Mouse (Mus musculus): Measurements from ENCODE around the gene Emx1. TPM values are rescaled to one million over a fixed set of nuclear protein-coding genes. Genes with fewer than 3 reads are reported as not detected.

Emx1 gene
- polyA plus RNA-seq, 1 experiment = 0.11 TPM

DNA sequence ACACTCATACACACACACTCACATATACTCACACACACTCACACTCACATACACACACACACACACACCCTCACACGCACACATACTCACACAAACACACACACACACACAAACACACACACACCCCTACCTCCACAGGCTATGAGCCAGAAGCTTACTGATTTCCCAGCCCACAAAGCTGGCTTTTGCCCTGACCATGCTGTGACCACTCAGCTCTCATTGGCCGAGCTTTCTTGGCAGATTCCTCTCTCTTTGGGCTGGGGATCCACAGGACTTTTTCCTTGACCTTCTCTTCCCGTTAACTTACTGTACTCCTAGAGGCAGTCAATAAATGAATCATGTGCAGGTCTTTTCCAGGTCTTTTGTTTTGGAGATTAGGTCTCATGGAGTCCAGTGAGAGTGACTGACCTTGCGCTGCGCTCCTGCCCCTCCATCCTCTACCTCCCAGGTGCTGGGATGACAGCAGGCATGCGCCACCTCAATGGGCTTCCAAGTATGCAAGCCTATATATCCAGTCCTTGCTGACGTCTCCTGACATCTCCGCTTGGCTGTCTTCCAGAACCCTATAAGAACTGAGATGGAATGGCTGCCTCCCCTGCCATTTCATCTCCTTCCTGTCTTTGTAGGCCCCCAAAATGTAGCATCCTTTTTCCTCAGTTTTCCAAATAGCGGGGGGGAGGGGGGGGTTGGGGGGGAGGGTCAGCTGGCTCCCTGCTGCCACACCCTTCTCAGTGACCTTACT lies 22.2 kb downstream of the Emx1 start:
- 52% methylated on average over 9 of the region's 9 CpGs for WGBS

GRCm38 (mm10) chr6:85210686-85211085 lies 23.4 kb downstream of the Emx1 start:
- Histone ChIP-seq H3K27me3 (ENCODE audit: control insufficient read depth, insufficient read depth, low read length) (no peaks in the 10 kb centered on the region), H3K4me3 (replicated peaks; ENCODE audit: insufficient read depth, low read depth, low read length) (no peak overlapping the region), H3K4me1 (ENCODE audit: control insufficient read depth, insufficient read depth, low read length) (peaks cover 11% of the 10 kb centered on the region), H3K27ac (ENCODE audit: insufficient read depth, low read length) (no peak overlapping the region)
- DNase-seq = no peak
- 77% methylated on average over 1 of the region's 1 CpGs for WGBS
- TF ChIP-seq CTCF (IDR thresholded peaks at IDR 0.05; ENCODE audit: borderline replicate concordance, insufficient read depth, low read depth, low read length) (no peak), POLR2A (IDR thresholded peaks at IDR 0.05; ENCODE audit: borderline replicate concordance, insufficient read depth, low read length) (no peak)

More for the DNA sequence above, 22.2 kb downstream of the Emx1 start:
- Histone ChIP-seq H3K4me1 (ENCODE audit: control insufficient read depth, insufficient read depth, low read length) (peaks cover 11% of the 10 kb centered on the region), H3K27me3 (ENCODE audit: control insufficient read depth, insufficient read depth, low read length) (no peaks in the 10 kb centered on the region), H3K4me3 (replicated peaks; ENCODE audit: insufficient read depth, low read depth, low read length) (no peak overlapping the region), H3K27ac (ENCODE audit: insufficient read depth, low read length) (no peak overlapping the region)
- TF ChIP-seq POLR2A (IDR thresholded peaks at IDR 0.05; ENCODE audit: borderline replicate concordance, insufficient read depth, low read length) (no peak), CTCF (IDR thresholded peaks at IDR 0.05; ENCODE audit: borderline replicate concordance, insufficient read depth, low read depth, low read length) (no peak)
- DNase-seq = no peak

GRCm38 (mm10) chr6:85218251-85218650 lies 31.0 kb downstream of the Emx1 start:
- Histone ChIP-seq H3K27ac (ENCODE audit: insufficient read depth, low read length) (no peak overlapping the region), H3K4me3 (replicated peaks; ENCODE audit: insufficient read depth, low read depth, low read length) (no peak overlapping the region), H3K27me3 (ENCODE audit: control insufficient read depth, insufficient read depth, low read length) (no peaks in the 10 kb centered on the region), H3K4me1 (ENCODE audit: control insufficient read depth, insufficient read depth, low read length) (peaks cover 10% of the 10 kb centered on the region)
- no peak for TF ChIP-seq CTCF (IDR thresholded peaks at IDR 0.05; ENCODE audit: borderline replicate concordance, insufficient read depth, low read depth, low read length)
- TF ChIP-seq POLR2A (IDR thresholded peaks at IDR 0.05; ENCODE audit: borderline replicate concordance, insufficient read depth, low read length) = no peak
- DNase-seq = no peak
- WGBS = 63% methylated on average over 4 of the region's 4 CpGs

DNA sequence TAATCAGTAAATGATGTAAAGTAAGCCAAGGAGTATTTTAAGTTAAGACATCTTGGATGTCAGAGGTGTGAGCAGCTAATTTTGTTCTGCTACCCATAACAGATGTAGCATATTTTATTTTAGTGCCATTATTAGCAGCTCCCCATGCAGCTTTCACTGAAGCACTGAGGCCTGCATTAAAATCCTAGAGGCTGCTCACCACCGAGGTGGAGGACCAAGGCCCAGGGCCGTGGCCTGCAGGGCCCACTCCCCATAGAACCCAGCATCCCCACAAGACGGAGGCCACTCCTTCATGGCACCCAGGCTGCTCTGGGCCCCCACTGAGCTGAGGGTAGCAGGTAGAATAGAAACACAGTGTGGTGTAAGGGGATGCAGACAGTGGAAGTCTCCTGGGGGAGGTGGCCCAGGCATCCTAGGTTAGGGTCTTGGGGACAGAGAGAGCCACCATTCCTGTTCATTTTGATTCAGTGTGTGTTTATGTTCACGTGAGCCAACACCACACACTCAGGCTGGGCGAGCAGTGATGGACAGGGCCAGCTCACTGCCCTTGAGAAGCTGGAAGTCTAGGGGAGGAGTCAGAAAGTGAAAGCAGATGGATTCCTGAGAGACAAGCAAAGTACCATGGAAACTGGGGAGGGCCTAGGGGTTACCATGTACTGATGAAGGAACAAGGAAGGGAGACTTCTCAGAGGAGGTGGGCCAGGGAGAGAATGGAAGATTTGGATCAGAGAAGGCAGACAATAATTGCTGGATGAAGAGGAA lies 31.6 kb downstream of the Emx1 start:
- no peak overlapping the region for H3K27ac ChIP-seq (ENCODE audit: insufficient read depth, low read length)
- DNase-seq = no peak
- H3K4me1 ChIP-seq (ENCODE audit: control insufficient read depth, insufficient read depth, low read length) = peaks cover 16% of the 10 kb centered on the region
- 69% methylated on average over 5 of the region's 5 CpGs for WGBS
- no peak for TF ChIP-seq CTCF (IDR thresholded peaks at IDR 0.05; ENCODE audit: borderline replicate concordance, insufficient read depth, low read depth, low read length)
- TF ChIP-seq POLR2A (IDR thresholded peaks at IDR 0.05; ENCODE audit: borderline replicate concordance, insufficient read depth, low read length) = no peak
- H3K27me3 ChIP-seq (ENCODE audit: control insufficient read depth, insufficient read depth, low read length) = no peaks in the 10 kb centered on the region
- H3K4me3 ChIP-seq (replicated peaks; ENCODE audit: insufficient read depth, low read depth, low read length) = no peak overlapping the region

DNA sequence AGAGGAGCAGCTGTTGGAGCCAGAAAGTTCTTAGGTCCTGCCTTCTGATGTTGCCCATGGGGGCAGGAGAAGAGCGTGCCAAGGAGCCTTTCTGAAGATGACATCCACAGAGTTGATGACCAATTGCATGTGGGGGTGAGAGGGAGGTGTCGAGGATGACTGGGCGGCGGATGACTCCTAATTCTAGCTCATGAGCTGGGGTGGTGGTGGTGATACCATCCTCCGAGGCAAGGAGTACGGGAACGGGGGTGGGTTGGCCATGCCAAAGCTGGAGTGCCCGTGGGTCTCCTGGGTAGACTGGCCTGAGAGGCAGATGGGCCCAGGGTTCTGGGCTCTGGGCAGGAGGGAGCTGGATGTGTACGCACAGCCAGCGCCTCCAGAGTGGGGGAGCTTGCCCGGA lies 32.5 kb downstream of the Emx1 start:
- no peak overlapping the region for H3K4me3 ChIP-seq (replicated peaks; ENCODE audit: insufficient read depth, low read depth, low read length)
- peaks cover 23% of the 10 kb centered on the region for H3K4me1 ChIP-seq (ENCODE audit: control insufficient read depth, insufficient read depth, low read length)
- TF ChIP-seq CTCF (IDR thresholded peaks at IDR 0.05; ENCODE audit: borderline replicate concordance, insufficient read depth, low read depth, low read length) (no peak), POLR2A (IDR thresholded peaks at IDR 0.05; ENCODE audit: borderline replicate concordance, insufficient read depth, low read length) (no peak)
- WGBS = 88% methylated on average over 11 of the region's 11 CpGs
- H3K27ac ChIP-seq (ENCODE audit: insufficient read depth, low read length) = no peak overlapping the region
- no peaks in the 10 kb centered on the region for H3K27me3 ChIP-seq (ENCODE audit: control insufficient read depth, insufficient read depth, low read length)
- DNase-seq = no peak

DNA sequence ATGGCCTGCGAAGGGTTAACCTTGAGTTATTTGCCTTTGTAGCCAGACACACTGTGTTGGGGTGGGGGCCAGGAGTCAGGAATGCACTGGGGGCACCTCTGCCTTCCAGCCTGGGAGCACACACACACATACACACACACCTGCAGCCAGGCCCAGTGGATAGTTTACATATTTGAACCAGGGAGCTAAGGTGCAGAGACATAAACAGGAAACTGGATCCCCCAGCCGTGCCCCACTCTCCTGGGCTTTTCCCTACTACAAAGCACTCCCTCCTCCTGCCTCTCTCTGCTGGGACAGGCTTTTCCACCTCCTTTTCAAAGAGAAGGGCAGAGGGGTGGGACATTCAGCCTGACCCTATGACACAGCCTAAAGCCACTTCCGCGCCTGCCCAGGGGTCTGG lies 33.7 kb downstream of the Emx1 start:
- TF ChIP-seq CTCF (IDR thresholded peaks at IDR 0.05; ENCODE audit: borderline replicate concordance, insufficient read depth, low read depth, low read length) (no peak), POLR2A (IDR thresholded peaks at IDR 0.05; ENCODE audit: borderline replicate concordance, insufficient read depth, low read length) (no peak)
- Histone ChIP-seq H3K4me3 (replicated peaks; ENCODE audit: insufficient read depth, low read depth, low read length) (no peak overlapping the region), H3K27ac (ENCODE audit: insufficient read depth, low read length) (no peak overlapping the region), H3K4me1 (ENCODE audit: control insufficient read depth, insufficient read depth, low read length) (peaks cover 25% of the 10 kb centered on the region), H3K27me3 (ENCODE audit: control insufficient read depth, insufficient read depth, low read length) (no peaks in the 10 kb centered on the region)
- no peak for DNase-seq
- 90% methylated on average over 4 of the region's 4 CpGs for WGBS

GRCm38 (mm10) chr6:85222551-85222950 lies 35.3 kb downstream of the Emx1 start:
- Histone ChIP-seq H3K27ac (ENCODE audit: insufficient read depth, low read length) (no peak overlapping the region), H3K4me3 (replicated peaks; ENCODE audit: insufficient read depth, low read depth, low read length) (no peak overlapping the region), H3K27me3 (ENCODE audit: control insufficient read depth, insufficient read depth, low read length) (no peaks in the 10 kb centered on the region), H3K4me1 (ENCODE audit: control insufficient read depth, insufficient read depth, low read length) (peaks cover 25% of the 10 kb centered on the region)
- 26% methylated on average over 10 of the region's 10 CpGs for WGBS
- TF ChIP-seq CTCF (IDR thresholded peaks at IDR 0.05; ENCODE audit: borderline replicate concordance, insufficient read depth, low read depth, low read length) = no peak
- no peak for TF ChIP-seq POLR2A (IDR thresholded peaks at IDR 0.05; ENCODE audit: borderline replicate concordance, insufficient read depth, low read length)
- DNase-seq = peak; percentile 40 to 57
